Mouse (Mus musculus) cerebellum, adult 18-20 months (tissue): ENCODE measurements around the gene Rspo4.

Source experiments
- DNase-seq, 2 experiments: peaks; one replicate each; pipeline ENCODE4 v3.0.0; 2021

The Rspo4 gene

GRCm38 (mm10) chr2:151842648-151843226, at the start of gene Rspo4:
Rspo4 (plus strand) TSS chr2:151842927.
- no peak for DNase-seq

DNA sequence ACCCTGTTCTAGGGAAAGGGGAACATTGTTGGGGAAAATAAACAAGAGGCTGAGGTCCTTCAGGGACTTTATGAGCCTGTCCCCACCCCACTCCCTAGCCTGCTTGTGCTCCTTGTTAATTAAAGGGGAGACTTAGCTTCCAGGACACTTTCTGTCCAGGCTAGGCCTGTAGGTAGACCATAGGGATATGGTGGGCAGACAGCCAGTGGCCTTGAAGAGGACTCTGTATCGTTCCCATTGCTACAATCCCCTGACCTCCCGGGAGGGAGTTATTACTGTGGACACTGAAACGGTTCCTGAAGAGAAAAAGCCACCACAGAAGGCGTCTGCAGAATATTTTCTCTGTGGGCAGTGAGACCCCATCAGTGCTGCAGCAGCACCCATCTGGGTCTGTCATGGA, 27.1 kb upstream of the Rspo4 start:
- no peak for DNase-seq

- DNase-seq, result no peak
Measured at GRCm38 (mm10) chr2:151862257-151862810, 19.6 kb downstream of the Rspo4 start.

GRCm38 (mm10) chr2:151864941-151865340, 22.2 kb downstream of the Rspo4 start:
- DNase-seq, result no peak

- peak; percentile 43 to 48 for DNase-seq
Measured at GRCm38 (mm10) chr2:151866487-151866886, 23.8 kb downstream of the Rspo4 start.

DNA sequence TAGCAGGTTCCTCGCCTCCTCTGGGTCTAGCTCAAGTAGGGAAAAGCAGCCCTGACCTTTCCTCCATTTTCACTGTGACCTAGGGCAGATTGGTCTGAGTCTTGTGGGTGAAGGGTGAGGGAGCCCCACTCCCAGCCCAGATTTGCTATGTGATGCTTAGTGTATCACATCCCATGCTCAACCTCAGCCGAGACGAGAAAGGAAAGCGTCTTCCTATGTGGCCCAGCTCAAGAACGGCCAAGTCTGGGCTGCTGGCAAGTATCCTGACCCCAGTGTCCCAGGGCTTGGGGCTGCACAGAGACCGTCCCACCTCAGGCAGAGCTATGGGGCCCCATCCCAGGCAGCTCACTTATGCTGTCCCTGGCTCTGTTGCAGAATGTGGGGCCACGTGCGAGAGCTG, 25.5 kb downstream of the Rspo4 start:
- DNase-seq, result no peak

- peak; percentile 11 to 14 for DNase-seq
Measured at GRCm38 (mm10) chr2:151874551-151874950, 31.8 kb downstream of the Rspo4 start.

DNA sequence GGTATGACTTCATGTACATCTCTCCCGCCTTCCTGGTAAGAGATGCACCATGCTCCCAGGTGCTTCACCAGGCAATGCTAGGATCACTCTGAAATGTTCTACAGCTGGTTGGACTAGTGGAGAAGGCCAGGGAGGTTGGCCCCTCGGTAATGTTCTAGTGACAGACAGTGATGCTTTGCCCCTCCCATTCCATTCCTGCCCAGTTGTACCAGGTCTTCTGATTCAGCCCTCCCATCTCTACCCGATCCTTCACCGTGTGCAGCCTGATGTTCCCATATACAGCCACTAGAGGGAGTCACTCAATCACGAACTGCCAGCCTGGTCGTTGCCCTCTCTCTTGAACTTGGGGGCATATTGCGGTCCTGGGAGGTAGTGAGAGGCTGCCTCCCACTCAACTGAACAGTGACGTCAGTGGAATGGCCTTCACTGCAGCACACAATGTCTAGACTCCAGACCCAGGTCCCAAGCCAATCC, 33.3 kb downstream of the Rspo4 start:
- DNase-seq, result peak; percentile 42 to 59

DNA sequence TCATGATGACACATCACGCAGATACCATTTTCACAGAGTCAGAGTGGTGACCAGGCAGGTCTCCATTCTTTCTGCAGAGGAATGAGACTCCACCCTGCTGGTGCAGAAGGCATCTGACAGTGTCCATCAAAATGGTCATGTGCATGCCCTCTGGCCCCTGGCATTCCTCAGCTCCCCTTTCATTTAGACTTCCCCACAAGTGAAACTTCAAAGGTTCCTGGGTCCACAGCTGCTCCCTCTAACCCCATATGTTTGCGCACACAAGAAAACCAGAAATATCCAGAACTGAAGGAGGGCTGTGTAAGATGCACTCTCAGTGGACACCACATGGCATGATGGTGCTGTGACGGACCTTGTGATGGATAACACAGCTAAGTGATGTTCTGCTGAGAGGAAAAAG, 35.9 kb downstream of the Rspo4 start:
- DNase-seq, result no peak

GRCm38 (mm10) chr2:151879760-151880159, 37.0 kb downstream of the Rspo4 start:
- no peak for DNase-seq

GRCm38 (mm10) chr2:151891031-151891430, 48.3 kb downstream of the Rspo4 start:
- no peak for DNase-seq

- no peak for DNase-seq
Measured at GRCm38 (mm10) chr2:151893122-151893774, 50.5 kb downstream of the Rspo4 start.

GRCm38 (mm10) chr2:151894209-151894980, 51.7 kb downstream of the Rspo4 start:
- peak in 1 of 2 experiments; percentile 14 for DNase-seq

DNA sequence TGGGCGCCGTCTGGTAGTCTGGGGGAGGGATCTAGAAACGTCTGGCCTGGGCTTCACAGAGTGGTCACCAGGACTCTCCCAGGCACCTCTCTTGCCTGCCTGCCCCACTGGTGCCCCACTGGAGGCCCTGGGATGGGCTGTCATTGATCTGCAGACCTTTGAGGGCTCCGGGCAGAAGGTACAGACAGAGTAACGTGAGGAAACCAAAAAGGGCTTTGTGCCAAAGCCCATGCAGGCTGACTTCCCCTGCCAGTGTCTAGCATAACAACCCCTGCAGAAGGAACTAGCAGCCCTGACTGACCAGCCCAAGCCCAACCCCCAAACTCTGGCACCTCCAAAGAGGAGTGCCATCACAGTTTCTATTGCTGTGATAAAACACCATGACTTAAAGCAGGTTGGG, 53.2 kb downstream of the Rspo4 start:
- no peak for DNase-seq

DNA sequence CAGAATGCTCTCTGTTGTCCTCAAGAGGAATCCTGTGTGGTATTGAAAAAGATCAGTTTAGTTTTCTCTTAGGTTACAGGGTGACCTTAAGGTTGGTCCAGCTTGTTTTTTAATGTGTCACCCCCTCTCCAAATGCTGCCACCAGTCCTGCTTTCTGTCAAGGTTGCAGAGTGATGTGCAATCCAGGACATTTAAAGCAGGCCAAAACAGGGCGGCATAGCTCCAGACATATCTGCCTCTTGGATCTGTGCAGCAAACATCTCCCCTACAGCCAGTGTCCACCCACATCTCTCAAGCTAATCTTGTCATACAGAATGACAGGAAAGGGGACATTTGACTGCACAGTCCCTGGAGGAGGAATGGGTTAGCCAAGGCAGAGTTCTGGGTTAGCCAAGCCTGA, 55.4 kb downstream of the Rspo4 start:
- DNase-seq, result no peak

DNA sequence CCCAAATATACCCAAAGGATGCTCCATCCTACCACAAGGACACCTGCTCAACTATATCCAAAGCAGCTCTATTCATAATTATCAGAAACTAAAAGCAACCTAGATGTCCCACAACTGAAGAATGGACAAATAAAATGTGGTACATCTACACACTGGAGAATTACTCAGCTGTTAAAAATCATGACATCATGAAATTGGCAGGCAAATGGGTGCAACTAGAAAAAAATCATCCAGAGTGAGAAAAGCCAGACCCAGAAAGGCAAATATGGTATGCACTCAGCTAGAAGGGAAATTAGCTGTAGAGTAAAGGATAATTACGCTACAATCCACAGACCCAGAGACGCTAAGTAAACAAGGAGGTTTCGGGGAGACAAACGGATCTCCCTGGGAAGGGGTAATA, 58.1 kb downstream of the Rspo4 start:
- no peak for DNase-seq

- DNase-seq, result no peak
Measured at GRCm38 (mm10) chr2:151903267-151903666, 60.5 kb downstream of the Rspo4 start.

GRCm38 (mm10) chr2:151903933-151904332, 61.2 kb downstream of the Rspo4 start:
- DNase-seq, result no peak

GRCm38 (mm10) chr2:151904636-151905035, 61.9 kb downstream of the Rspo4 start:
- no peak for DNase-seq

- no peak for DNase-seq
Measured at GRCm38 (mm10) chr2:151907020-151907419, 64.3 kb downstream of the Rspo4 start.

DNA sequence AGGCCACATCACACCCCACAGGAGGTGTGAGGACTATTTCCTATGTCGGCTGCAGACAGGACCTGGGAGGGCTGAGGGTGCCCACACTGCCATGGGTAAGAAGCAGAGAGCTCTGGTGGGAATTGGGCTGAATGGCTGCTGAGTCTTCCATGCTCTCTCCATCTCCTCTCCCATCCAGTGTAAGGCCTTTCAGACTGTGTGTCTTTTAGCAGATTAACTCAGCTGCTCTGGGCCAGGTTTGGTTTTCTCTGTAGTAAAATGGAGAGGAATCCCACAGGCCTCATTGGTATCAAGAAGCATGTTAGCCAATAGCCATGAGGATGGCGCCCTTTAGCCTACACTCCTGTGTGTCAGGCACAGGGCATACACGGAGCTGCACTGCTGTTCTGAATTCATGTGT, 66.7 kb downstream of the Rspo4 start:
- DNase-seq, result no peak

GRCm38 (mm10) chr2:151910498-151910897, 67.8 kb downstream of the Rspo4 start:
- DNase-seq, result no peak

DNA sequence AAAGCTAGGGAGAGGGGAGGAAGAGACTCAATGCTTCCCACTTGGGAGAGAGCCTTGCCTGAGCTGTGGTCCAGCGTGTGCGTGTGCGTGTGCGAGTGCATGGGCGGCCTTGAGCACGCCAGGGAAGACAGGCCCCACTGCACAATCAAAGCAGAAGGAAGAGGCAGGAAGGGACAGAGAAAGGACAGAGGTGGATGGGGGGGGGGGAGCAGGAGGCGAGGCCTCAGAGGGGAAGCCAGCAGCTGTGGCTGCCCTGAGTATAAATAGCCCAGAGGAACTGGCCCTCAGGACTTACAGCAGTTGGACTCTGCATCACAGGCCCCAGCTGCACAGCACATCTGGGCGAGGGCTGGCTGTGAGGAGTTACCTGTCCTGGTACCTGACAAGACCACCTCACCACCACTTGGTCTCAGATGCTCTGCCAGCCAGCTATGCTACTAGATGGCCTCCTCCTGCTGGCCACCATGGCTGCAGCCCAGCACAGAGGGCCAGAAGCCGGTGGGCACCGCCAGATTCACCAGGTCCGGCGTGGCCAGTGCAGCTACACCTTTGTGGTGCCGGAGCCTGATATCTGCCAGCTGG, 68.3 kb downstream of the Rspo4 start, which contains the start of gene Angpt4:
Angpt4 (plus strand) TSS at position 292 of the 582 bp plus-strand sequence.
- DNase-seq, result no peak
